Mouse (Mus musculus) embryonic facial prominence, embryonic 12.5 days (tissue): ENCODE measurements around the gene Plek. TPM values are rescaled to one million over a fixed set of nuclear protein-coding genes. Genes with fewer than 3 reads are reported as not detected.

Experiments used
- ATAC-seq: fragments of 200-750 bp; cut with Nextera tagmentation; 2 replicates; pipeline ENCODE4 v1.8.0; 2017; ENCODE audit not compliant: insufficient number of reproducible peaks, insufficient read depth, low FRiP score, low TSS enrichment
- H3K27ac ChIP-seq: fragments of 300-500 bp; sonication (generic); 2 replicates; pipeline ENCODE4 v1.5.1; 2016; ENCODE audit warnings: mild to moderate bottlenecking
- H3K27me3 ChIP-seq: fragments of 300-500 bp; sonication (generic); 2 replicates; pipeline ENCODE4 v1.6.1; 2016; ENCODE audit warnings: mild to moderate bottlenecking, moderate library complexity
- H3K36me3 ChIP-seq: fragments of 300-500 bp; sonication (generic); 2 replicates; pipeline ENCODE4 v1.6.1; 2016; ENCODE audit warnings: mild to moderate bottlenecking
- H3K4me1 ChIP-seq: fragments of 300-500 bp; sonication (generic); 2 replicates; pipeline ENCODE4 v1.6.1; 2016
- H3K4me2 ChIP-seq: fragments of 300-500 bp; sonication (generic); replicated peaks from 2 replicates; pipeline ENCODE4 v1.6.1; 2016; ENCODE audit warnings: mild to moderate bottlenecking, moderate library complexity
- H3K4me3 ChIP-seq: fragments of 300-500 bp; sonication (generic); 2 replicates; pipeline ENCODE4 v1.5.1; 2016; ENCODE audit warnings: mild to moderate bottlenecking
- H3K9ac ChIP-seq: fragments of 300-500 bp; sonication (generic); 2 replicates; pipeline ENCODE4 v1.6.1; 2016; ENCODE audit warnings: mild to moderate bottlenecking, moderate library complexity
- H3K9me3 ChIP-seq: fragments of 300-500 bp; sonication (generic); 2 replicates; pipeline ENCODE4 v1.6.1; 2016; ENCODE audit warnings: mild to moderate bottlenecking, moderate library complexity
- WGBS: fragments of 180-500 bp; shearing (Covaris S2); methylation state at CpG from one replicate; pipeline ENCODE4 v1.1.7; 2016; 5-methylcytosine and 5-hydroxymethylcytosine counted together
- polyA plus RNA-seq: library from polyadenylated mRNA; unstranded; fragments of >200 nt; fragmentation: Nextera tagmentation; extraction: Ambion mirVana; gene quantifications from 2 replicates; pipeline ENCODE4 v1.2.1, GENCODE M21; 2016

Gene Plek
- polyA plus RNA-seq, 1 experiment from 2014 or later, result 4.2 TPM

GRCm38 (mm10) chr11:16967806-16968205 lies 84.4 kb downstream of the Plek start:
- no peak overlapping the region for H3K4me3 ChIP-seq
- H3K4me1 ChIP-seq, result no peaks in the 10 kb centered on the region
- 45% methylated on average over 2 of the region's 2 CpGs for WGBS
- H3K9me3 ChIP-seq, result no peaks in the 10 kb centered on the region
- no peaks in the 10 kb centered on the region for H3K36me3 ChIP-seq
- H3K9ac ChIP-seq, result no peak overlapping the region
- H3K27ac ChIP-seq, result no peak overlapping the region
- no peak for ATAC-seq
- no peaks in the 10 kb centered on the region for H3K27me3 ChIP-seq
- H3K4me2 ChIP-seq, result no peak overlapping the region

DNA sequence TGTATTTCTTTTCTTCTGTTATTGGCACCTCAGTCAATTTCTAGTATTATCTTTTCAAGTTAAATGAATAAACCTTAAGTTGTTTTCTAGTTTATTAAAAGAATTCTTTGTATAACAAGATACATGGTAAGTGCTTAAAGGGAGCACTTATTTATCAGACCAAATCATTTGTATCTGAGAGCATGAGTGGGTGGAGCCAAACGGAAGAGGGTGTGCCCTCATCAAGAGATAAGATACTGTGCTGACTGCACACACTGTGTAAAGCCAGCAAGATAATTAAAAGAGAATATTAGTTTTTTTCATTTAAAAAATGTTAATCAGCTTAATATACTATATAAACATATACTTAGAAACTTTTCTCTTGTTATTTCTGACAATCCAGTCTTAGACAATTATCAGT lies 93.7 kb downstream of the Plek start:
- Histone ChIP-seq H3K9me3 (no peaks in the 10 kb centered on the region), H3K4me2 (no peak overlapping the region), H3K4me3 (no peak overlapping the region), H3K27ac (no peak overlapping the region), H3K36me3 (0 out of 2 replicates have a peak, but pooled peaks cover 3% of the 10 kb centered on the region), H3K27me3 (no peaks in the 10 kb centered on the region), H3K4me1 (0 out of 2 replicates have a peak, but pooled peaks cover 2% of the 10 kb centered on the region), H3K9ac (no peak overlapping the region)
- WGBS, result 87% methylated on average over 1 of the region's 1 CpGs
- no peak for ATAC-seq

DNA sequence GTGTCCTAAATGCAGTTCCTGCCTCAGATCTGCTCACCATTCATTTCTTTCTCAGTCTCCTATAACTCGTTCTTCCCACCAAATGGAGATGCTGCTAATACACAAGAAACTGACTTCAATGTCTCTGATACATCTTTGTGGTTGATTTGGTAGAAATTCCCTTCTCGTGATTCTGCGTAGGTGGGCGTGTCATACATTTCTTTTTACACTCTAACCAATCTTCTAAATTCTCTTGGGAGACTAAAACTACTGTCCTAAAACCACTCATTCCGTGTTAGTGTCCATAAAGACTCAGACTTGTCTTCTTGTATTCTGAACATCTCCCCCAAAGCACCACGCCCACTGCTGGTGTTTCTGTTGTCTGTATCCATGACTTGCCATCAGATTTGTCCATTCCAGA lies 95.2 kb downstream of the Plek start:
- Histone ChIP-seq H3K4me2 (no peak overlapping the region), H3K27ac (no peak overlapping the region), H3K4me3 (no peak overlapping the region), H3K4me1 (peaks cover 3% of the 10 kb centered on the region; the same call in 1 of the 2 replicates), H3K27me3 (no peaks in the 10 kb centered on the region), H3K9me3 (no peaks in the 10 kb centered on the region), H3K9ac (no peak overlapping the region), H3K36me3 (0 out of 2 replicates have a peak, but pooled peaks cover 3% of the 10 kb centered on the region)
- ATAC-seq, result no peak
- 90% methylated on average over 6 of the region's 6 CpGs for WGBS

DNA sequence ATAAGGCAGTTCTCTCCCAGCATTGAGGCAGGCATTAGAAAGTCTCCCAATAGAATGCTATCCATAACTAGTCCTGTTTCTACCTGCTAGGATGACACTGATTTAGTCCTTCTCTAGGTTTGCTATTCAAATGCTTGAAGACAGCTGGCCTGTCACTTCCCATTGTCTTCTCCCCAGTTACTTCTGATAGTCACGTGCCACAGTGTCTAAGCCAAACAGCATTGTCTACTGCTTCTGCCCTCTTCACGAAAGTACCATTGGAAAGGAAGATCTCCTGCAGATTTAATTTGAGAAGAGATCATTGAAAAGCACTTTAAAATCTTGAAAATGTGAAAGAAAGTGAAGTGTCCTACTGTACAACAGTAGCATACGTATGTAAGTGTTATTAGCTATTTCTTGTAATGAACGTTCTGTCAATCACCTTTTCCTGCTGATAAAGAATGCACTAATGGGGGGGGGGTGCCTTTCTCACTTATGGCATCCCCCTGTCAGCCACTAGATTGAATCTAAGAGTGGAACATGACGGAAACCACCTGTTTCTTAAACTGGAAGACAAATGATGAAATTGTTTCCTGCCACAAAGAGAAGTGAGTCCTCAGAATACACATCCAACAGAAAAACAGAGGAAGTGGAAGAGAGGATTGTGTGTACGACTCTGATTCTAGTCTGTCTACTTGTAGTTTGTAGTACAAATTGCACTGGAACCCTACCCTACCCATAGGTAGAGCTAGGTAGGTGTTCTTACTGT lies 95.9 kb downstream of the Plek start:
- WGBS, result 88% methylated on average over 6 of the region's 6 CpGs
- no peak for ATAC-seq
- H3K4me3 ChIP-seq, result no peak overlapping the region

GRCm38 (mm10) chr11:16951761-16952010 lies 100.5 kb downstream of the Plek start:
- Histone ChIP-seq H3K36me3 (0 out of 2 replicates have a peak, but pooled peaks cover 3% of the 10 kb centered on the region), H3K4me2 (peak overlapping the region; percentile 84), H3K9me3 (no peaks in the 10 kb centered on the region), H3K27ac (peak overlapping the region; percentile 61; the same call in 1 of the 2 replicates), H3K4me3 (peak overlapping the region; percentile 69), H3K27me3 (no peaks in the 10 kb centered on the region), H3K4me1 (peaks cover 13% of the 10 kb centered on the region; the same call in 1 of the 2 replicates), H3K9ac (peak overlapping the region; percentile 58)
- WGBS, result 10% methylated on average over 9 of the region's 9 CpGs
- no peak for ATAC-seq

More for the DNA sequence above, 95.9 kb downstream of the Plek start:
- H3K9me3 ChIP-seq, result no peaks in the 10 kb centered on the region
- no peak overlapping the region for H3K4me2 ChIP-seq
- H3K9ac ChIP-seq, result no peak overlapping the region
- no peak overlapping the region for H3K27ac ChIP-seq
- H3K36me3 ChIP-seq, result 0 out of 2 replicates have a peak, but pooled peaks cover 3% of the 10 kb centered on the region
- H3K27me3 ChIP-seq, result no peaks in the 10 kb centered on the region
- peaks cover 7% of the 10 kb centered on the region; the same call in 1 of the 2 replicates for H3K4me1 ChIP-seq

DNA sequence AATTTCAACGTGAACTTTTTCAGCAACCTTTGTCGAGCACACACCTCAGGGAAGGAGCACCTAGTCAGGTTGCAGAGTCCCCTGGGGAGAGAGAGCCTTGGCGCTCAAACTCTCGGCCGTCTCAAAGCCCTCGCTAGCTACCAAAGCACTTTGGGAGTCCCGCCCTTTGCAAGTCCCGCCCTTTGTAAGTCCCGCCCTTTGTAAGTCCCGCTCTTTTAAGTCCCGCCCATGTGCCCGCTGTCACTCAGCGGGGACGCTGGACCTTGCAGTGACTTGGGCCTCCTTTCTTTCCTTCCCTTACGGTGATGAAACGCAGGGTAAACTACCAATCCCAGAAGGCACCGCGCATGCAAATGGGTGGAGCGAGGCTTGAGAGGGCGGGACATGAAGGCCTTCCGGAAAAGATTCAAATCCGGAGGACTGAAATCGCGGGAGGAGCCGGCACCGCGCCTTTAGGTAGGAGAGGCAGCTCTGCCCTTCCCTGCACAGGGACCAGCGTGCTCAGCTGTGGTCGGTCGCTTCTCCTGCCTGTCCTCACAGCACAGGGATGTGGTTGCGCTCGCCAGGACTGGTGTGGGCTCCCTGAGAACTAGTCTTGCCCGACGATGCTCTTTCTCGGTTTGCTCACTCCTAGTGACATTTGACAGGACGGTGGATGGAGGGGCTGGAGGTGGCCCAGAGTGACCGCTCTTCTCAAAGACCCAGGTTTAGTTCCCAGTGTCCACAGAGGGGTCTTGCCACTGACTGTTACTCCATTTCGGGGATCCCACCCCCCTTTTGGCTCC lies 101.0 kb downstream of the Plek start, which contains the start of gene Fbxo48:
Gene Fbxo48, plus strand, starts transcription at position 400 of the 785 bp plus-strand sequence.
- peak within 1 kb of the TSS; percentile 58 for H3K9ac ChIP-seq
- peaks cover 13% of the 10 kb centered on the region; the same call in 1 of the 2 replicates for H3K4me1 ChIP-seq
- under 1% methylated on average over 38 of the region's 38 CpGs for WGBS
- H3K4me2 ChIP-seq, result peak within 1 kb of the TSS; percentile 84
- H3K36me3 ChIP-seq, result no peaks in the 10 kb centered on the region
- peak within 1 kb of the TSS; percentile 61 for H3K27ac ChIP-seq
- peak; percentile 100 for ATAC-seq
- H3K27me3 ChIP-seq, result no peaks in the 10 kb centered on the region
- no peaks in the 10 kb centered on the region for H3K9me3 ChIP-seq
- H3K4me3 ChIP-seq, result peak within 1 kb of the TSS; percentile 69

DNA sequence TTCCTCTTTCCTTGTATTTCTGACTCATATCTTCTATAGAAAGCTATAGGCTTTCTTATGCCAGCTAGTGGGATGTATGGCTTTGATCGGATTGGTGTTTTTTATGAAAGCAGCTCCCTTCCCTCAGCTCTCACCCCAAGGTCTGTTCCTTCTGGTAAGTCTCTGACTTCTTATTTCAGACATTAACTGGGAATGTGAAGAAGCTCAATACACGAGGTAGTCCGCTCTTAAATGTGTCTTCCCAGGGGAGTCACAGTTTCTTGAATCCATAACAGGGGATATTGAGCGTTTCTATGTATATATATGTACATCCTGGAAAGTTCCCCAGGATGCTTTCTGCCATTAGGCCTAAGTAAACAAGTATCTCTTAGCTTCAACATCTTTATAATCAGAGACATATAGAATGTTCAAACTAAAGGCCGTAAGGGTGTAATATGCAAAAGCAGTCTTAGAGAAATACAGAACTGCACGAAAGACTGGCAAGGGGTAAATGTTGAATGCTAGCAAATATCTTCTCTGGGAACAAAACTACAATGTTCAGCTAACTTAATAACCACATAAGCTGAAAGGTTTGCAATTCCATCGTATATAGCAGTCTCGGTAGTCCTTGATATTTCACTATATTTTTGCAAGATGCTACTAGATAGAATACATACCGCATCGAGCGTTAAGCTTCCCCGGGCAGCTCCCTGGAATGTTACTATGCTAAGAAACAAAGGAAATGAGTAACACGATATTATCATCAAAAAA lies 101.8 kb downstream of the Plek start:
- 49% methylated on average over 13 of the region's 13 CpGs for WGBS
- Histone ChIP-seq H3K9me3 (no peaks in the 10 kb centered on the region), H3K27ac (no peak overlapping the region), H3K4me2 (peak overlapping the region; percentile 84), H3K9ac (peak overlapping the region; percentile 41), H3K36me3 (no peaks in the 10 kb centered on the region), H3K27me3 (no peaks in the 10 kb centered on the region), H3K4me1 (peaks cover 13% of the 10 kb centered on the region; the same call in 1 of the 2 replicates), H3K4me3 (peak overlapping the region; percentile 69)
- no peak for ATAC-seq

DNA sequence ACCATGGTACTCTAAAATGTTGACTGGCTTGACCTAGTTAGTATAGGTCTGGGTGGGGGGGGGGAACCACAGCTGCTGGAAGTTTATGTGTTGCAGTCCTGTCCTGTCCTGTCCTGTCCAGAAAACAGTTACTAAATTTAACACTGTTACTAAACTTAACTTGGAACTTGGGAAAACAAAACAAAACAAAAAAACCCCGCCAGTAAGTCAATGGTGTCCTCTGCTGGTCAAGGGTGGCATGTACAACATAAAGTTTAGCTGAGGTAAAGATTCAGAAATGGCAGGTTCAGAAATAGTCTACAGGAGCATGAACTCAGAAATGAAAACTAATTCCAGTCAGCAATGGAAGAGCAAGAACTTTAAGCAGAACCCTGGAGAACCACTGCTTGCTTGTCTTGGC lies 103.4 kb downstream of the Plek start:
- ATAC-seq, result no peak
- Histone ChIP-seq H3K9me3 (no peaks in the 10 kb centered on the region), H3K4me2 (no peak overlapping the region), H3K4me3 (no peak overlapping the region), H3K9ac (no peak overlapping the region), H3K27ac (no peak overlapping the region), H3K4me1 (peaks cover 13% of the 10 kb centered on the region; the same call in 1 of the 2 replicates), H3K27me3 (no peaks in the 10 kb centered on the region), H3K36me3 (no peaks in the 10 kb centered on the region)
- 12% methylated on average over 1 of the region's 1 CpGs for WGBS

- Histone ChIP-seq H3K4me1 (no peaks in the 10 kb centered on the region; the same call in 1 of the 2 replicates), H3K9me3 (no peaks in the 10 kb centered on the region), H3K9ac (no peak overlapping the region), H3K27ac (no peak overlapping the region), H3K4me2 (no peak overlapping the region), H3K36me3 (no peaks in the 10 kb centered on the region), H3K4me3 (no peak overlapping the region), H3K27me3 (no peaks in the 10 kb centered on the region)
- WGBS, result 84% methylated on average over 4 of the region's 4 CpGs
- no peak for ATAC-seq
Observed at GRCm38 (mm10) chr11:16943016-16943415, 109.2 kb downstream of the Plek start.

DNA sequence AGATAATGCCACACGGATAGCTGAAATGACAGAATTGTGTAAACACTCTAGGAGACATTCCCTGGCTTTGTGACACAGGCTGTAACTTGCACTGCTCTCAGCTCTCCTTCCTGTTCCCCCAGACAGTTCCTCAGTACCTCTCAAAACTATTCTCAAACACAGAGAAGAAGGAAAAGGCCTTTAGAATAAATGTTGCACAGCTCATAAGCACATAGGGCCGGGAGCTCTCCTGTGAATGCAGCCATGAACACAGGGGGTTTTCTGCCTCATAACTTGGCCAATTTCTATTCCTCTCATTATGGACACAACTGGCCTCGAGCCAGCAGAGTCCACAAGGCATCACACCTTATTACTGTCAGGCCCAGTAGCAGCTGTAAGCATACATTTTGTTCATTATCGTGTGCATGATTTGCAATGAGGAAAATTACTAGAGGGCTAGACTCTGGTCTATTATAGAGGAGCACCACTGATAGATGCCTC lies 110.2 kb downstream of the Plek start:
- no peaks in the 10 kb centered on the region for H3K36me3 ChIP-seq
- no peak overlapping the region for H3K4me3 ChIP-seq
- H3K27ac ChIP-seq, result no peak overlapping the region
- H3K4me2 ChIP-seq, result no peak overlapping the region
- WGBS, result 72% methylated on average over 4 of the region's 4 CpGs
- H3K9me3 ChIP-seq, result no peaks in the 10 kb centered on the region
- no peaks in the 10 kb centered on the region; the same call in 1 of the 2 replicates for H3K4me1 ChIP-seq
- ATAC-seq, result no peak
- no peak overlapping the region for H3K9ac ChIP-seq
- no peaks in the 10 kb centered on the region for H3K27me3 ChIP-seq

GRCm38 (mm10) chr11:16941103-16941793 lies 110.9 kb downstream of the Plek start:
- 74% methylated on average over 4 of the region's 4 CpGs for WGBS
- H3K4me1 ChIP-seq, result no peaks in the 10 kb centered on the region; the same call in 1 of the 2 replicates

More at GRCm38 (mm10) chr11:16941103-16941793, 110.9 kb downstream of the Plek start:
- Histone ChIP-seq H3K9ac (no peak overlapping the region), H3K9me3 (no peaks in the 10 kb centered on the region), H3K27ac (no peak overlapping the region), H3K36me3 (no peaks in the 10 kb centered on the region), H3K4me3 (no peak overlapping the region), H3K27me3 (no peaks in the 10 kb centered on the region), H3K4me2 (no peak overlapping the region)
- no peak for ATAC-seq
